Comparison of ENCODE assay signal across 17 mouse cellular contexts in the genomic region with DNA sequence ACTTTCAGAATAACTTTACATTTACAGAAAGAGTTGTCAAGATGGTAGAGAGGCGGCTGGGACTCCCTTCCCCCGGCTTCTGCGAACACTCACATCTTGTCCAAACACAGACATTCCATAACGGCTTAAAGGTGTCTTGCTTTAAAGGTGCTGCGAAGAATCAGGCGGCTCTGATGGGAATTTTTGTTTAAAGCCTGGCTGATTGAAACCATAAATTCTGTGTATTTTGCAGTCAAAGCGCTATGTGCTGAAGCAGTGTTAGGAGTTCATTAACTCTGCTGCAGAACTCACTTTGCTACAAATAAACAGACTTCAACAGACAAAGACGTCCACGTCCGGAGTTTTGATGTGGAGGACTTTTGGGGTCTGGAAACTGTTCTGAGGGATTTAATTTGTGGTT. TPM values are rescaled to one million over a fixed set of nuclear protein-coding genes. Genes with fewer than 3 reads are reported as not detected.
DNase-seq lines count a peak whose midpoint lies in the region; ATAC-seq and TF ChIP-seq lines count a peak whose summit lies in the region.
"Had no signal": no experiment of that assay in that cellular context is flagged by ENCODE, and none has a peak within 500 bp of the region (broad histone marks: within the 10 kb centered on the region; RNA-seq: fewer than 3 reads in every experiment).

No protein-coding gene starts in this region.

- no peak for DNase-seq in heart, embryonic 10.5 days (ENCODE audit: low spot score)
- DNase-seq in heart, adult 18-20 months = no peak
- peak; percentile 55 for DNase-seq in lung, embryonic 14.5 days
- DNase-seq in lung, postnatal 14 days = no peak
- DNase-seq in cerebellum, adult 11 months = no peak
- no peak for DNase-seq in frontal cortex, adult 2 months (ENCODE audit: extremely low spot score in 1 of 2, low spot score in 1 of 2)
- DNase-seq: cerebellum, postnatal 36 days; gastrocnemius, postnatal 10 days; kidney, adult 11 months; liver, embryonic 13.5 days had no signal

- H3K36me3 ChIP-seq in heart, embryonic 10.5 days = no peaks in the 10 kb centered on the region
- H3K36me3 ChIP-seq in lung, embryonic 14.5 days (ENCODE audit: insufficient read depth) = no peaks in the 10 kb centered on the region
- no peaks in the 10 kb centered on the region for H3K36me3 ChIP-seq in embryonic facial prominence, embryonic 12.5 days
- H3K36me3 ChIP-seq in limb, embryonic 12.5 days = no peaks in the 10 kb centered on the region
- H3K36me3 ChIP-seq: heart, embryonic 12.5 days; liver, embryonic 13.5 days; midbrain, embryonic 15.5 days had no signal

- H3K27ac ChIP-seq in heart, embryonic 10.5 days = peak overlapping the region; percentile 77
- H3K27ac ChIP-seq in lung, embryonic 14.5 days (ENCODE audit: low read depth) = peak overlapping the region; percentile 9; the same call in 1 of the 2 replicates
- H3K27ac ChIP-seq in embryonic facial prominence, embryonic 12.5 days = peak overlapping the region; percentile 94
- peak overlapping the region; percentile 89 for H3K27ac ChIP-seq in limb, embryonic 12.5 days
- H3K27ac ChIP-seq: liver, embryonic 13.5 days; midbrain, embryonic 15.5 days had no signal

- peaks cover 48% of the 10 kb centered on the region for H3K4me1 ChIP-seq in heart, embryonic 10.5 days
- peaks cover 11% of the 10 kb centered on the region for H3K4me1 ChIP-seq in lung, embryonic 14.5 days (ENCODE audit: insufficient read depth)
- peaks cover 35% of the 10 kb centered on the region for H3K4me1 ChIP-seq in embryonic facial prominence, embryonic 12.5 days
- H3K4me1 ChIP-seq in limb, embryonic 12.5 days (replicated peaks) = peaks cover 42% of the 10 kb centered on the region
- H3K4me1 ChIP-seq: liver, embryonic 13.5 days had no signal

- H3K27me3 ChIP-seq in heart, embryonic 10.5 days (ENCODE audit: insufficient read depth, poor library complexity, severe bottlenecking) = no peaks in the 10 kb centered on the region
- no peaks in the 10 kb centered on the region for H3K27me3 ChIP-seq in lung, embryonic 14.5 days (ENCODE audit: insufficient read depth, low read length)
- H3K27me3 ChIP-seq in embryonic facial prominence, embryonic 12.5 days = no peaks in the 10 kb centered on the region
- H3K27me3 ChIP-seq in limb, embryonic 12.5 days = no peaks in the 10 kb centered on the region
- H3K27me3 ChIP-seq: heart, embryonic 12.5 days; midbrain, embryonic 15.5 days; Patski had no signal

- peak overlapping the region; percentile 27 for H3K4me2 ChIP-seq in lung, embryonic 14.5 days
- H3K4me2 ChIP-seq in embryonic facial prominence, embryonic 12.5 days (replicated peaks) = no peak overlapping the region
- H3K4me2 ChIP-seq in limb, embryonic 12.5 days = peak overlapping the region; percentile 18; the same call in 1 of the 2 replicates
- H3K4me2 ChIP-seq: heart, embryonic 12.5 days; liver, embryonic 13.5 days; midbrain, embryonic 15.5 days had no signal

- no peak overlapping the region for H3K9ac ChIP-seq in lung, embryonic 14.5 days
- H3K9ac ChIP-seq in embryonic facial prominence, embryonic 12.5 days = no peak overlapping the region
- H3K9ac ChIP-seq in limb, embryonic 12.5 days (replicated peaks) = no peak overlapping the region
- H3K9ac ChIP-seq: heart, embryonic 12.5 days; liver, embryonic 13.5 days; midbrain, embryonic 15.5 days had no signal

- 47% methylated on average over 10 of the region's 10 CpGs for WGBS in heart, embryonic 10.5 days
- WGBS in lung, embryonic 14.5 days = 12% methylated on average over 10 of the region's 10 CpGs
- 15% methylated on average over 10 of the region's 10 CpGs for WGBS in embryonic facial prominence, embryonic 12.5 days
- WGBS in limb, embryonic 12.5 days = 18% methylated on average over 10 of the region's 10 CpGs

- no peak overlapping the region for H3K4me3 ChIP-seq in heart, embryonic 10.5 days
- no peak overlapping the region for H3K4me3 ChIP-seq in lung, embryonic 14.5 days (ENCODE audit: low read depth, low read length)
- H3K4me3 ChIP-seq in embryonic facial prominence, embryonic 12.5 days = no peak overlapping the region
- no peak overlapping the region for H3K4me3 ChIP-seq in limb, embryonic 12.5 days (replicated peaks)
- H3K4me3 ChIP-seq: heart, embryonic 12.5 days; liver, embryonic 13.5 days; midbrain, embryonic 15.5 days had no signal

- H3K9me3 ChIP-seq in heart, embryonic 10.5 days = no peaks in the 10 kb centered on the region
- H3K9me3 ChIP-seq in lung, embryonic 14.5 days (ENCODE audit: low read depth, low read length) = no peaks in the 10 kb centered on the region
- no peaks in the 10 kb centered on the region for H3K9me3 ChIP-seq in embryonic facial prominence, embryonic 12.5 days
- H3K9me3 ChIP-seq in limb, embryonic 12.5 days = no peaks in the 10 kb centered on the region
- H3K9me3 ChIP-seq: heart, embryonic 12.5 days; liver, embryonic 13.5 days; midbrain, embryonic 15.5 days had no signal

- ATAC-seq in lung, embryonic 14.5 days (ENCODE audit: insufficient read depth) = no peak; the same call in 1 of the 2 replicates
- ATAC-seq in embryonic facial prominence, embryonic 12.5 days (ENCODE audit: insufficient number of reproducible peaks, insufficient read depth, low FRiP score, low TSS enrichment) = peak; percentile 67; the same call in 1 of the 2 replicates
- ATAC-seq in limb, embryonic 12.5 days (ENCODE audit: insufficient number of reproducible peaks, insufficient read depth, low FRiP score, low TSS enrichment, low read depth) = no peak
- ATAC-seq: forebrain, embryonic 16.5 days; midbrain, embryonic 15.5 days; Patski had no signal

- no peak for TF ChIP-seq CTCF in lung, embryonic 14.5 days (IDR thresholded peaks at IDR 0.05; ENCODE audit: low read depth)

RNA-seq across cellular contexts. Expression of gene Cpa2, which starts 3.1 kb away (rescaled TPM):
- 17.8 and 29.1 TPM in 2 replicates for polyA plus RNA-seq in heart, embryonic 10.5 days (2016; fragmentation: Nextera tagmentation; extraction: Ambion mirVana)
- total RNA-seq in heart, adult 18-20 months (2021) = under 1 TPM in 1 of 2 experiments, not detected in 1; 0.25 TPM
- 7.2 and 7.8 TPM in 2 replicates for polyA plus RNA-seq in lung, embryonic 14.5 days (2014; fragmentation: Nextera tagmentation; extraction: Ambion mirVana)
- 4.2 and 7.6 TPM in 2 replicates for polyA plus RNA-seq in embryonic facial prominence, embryonic 12.5 days (2016; fragmentation: Nextera tagmentation; extraction: Ambion mirVana)
- polyA plus RNA-seq in limb, embryonic 12.5 days (2016; fragmentation: Nextera tagmentation; extraction: Ambion mirVana) = 23.7 and 28.1 TPM in 2 replicates
- polyA plus RNA-seq in frontal cortex, adult 2 months (2012; rRNA removed) = 2.7 and 4.3 TPM in 2 replicates
- polyA plus RNA-seq: Patski had no signal

RNA-seq across cellular contexts. Expression of gene Ssmem1, which starts 28.6 kb away (rescaled TPM):
- polyA plus RNA-seq in heart, embryonic 10.5 days (2016; fragmentation: Nextera tagmentation; extraction: Ambion mirVana) = 0.16 TPM in 1 of 2 replicates, not detected in the other
- total RNA-seq in heart, adult 18-20 months (2021) = under 1 TPM in 1 of 2 experiments, not detected in 1; 0.41 TPM
- polyA plus RNA-seq in lung, embryonic 14.5 days (2014; fragmentation: Nextera tagmentation; extraction: Ambion mirVana) = 0.16 and 0.49 TPM in 2 replicates
- 0.14 and 0.33 TPM in 2 replicates for polyA plus RNA-seq in embryonic facial prominence, embryonic 12.5 days (2016; fragmentation: Nextera tagmentation; extraction: Ambion mirVana)
- polyA plus RNA-seq in limb, embryonic 12.5 days (2016; fragmentation: Nextera tagmentation; extraction: Ambion mirVana) = 0.50 TPM in 1 of 2 replicates, not detected in the other
- 0.08 TPM in 1 of 2 replicates, not detected in the other for polyA plus RNA-seq in frontal cortex, adult 2 months (2012; rRNA removed)
- total RNA-seq: hematopoietic stem cell, adult 5-6 weeks had no signal
- polyA plus RNA-seq: forebrain, embryonic 16.5 days had no signal

RNA-seq across cellular contexts. Expression of gene Tmem209, which starts 28.7 kb away (rescaled TPM):
- polyA plus RNA-seq in heart, embryonic 10.5 days (2016; fragmentation: Nextera tagmentation; extraction: Ambion mirVana) = 38.2 and 41.1 TPM in 2 replicates
- total RNA-seq in heart, adult 18-20 months (2021) = 1 to 10 TPM; 8.5 to 8.6 TPM
- polyA plus RNA-seq in lung, embryonic 14.5 days (2014; fragmentation: Nextera tagmentation; extraction: Ambion mirVana) = 43.5 and 44.7 TPM in 2 replicates
- 37.8 and 38.6 TPM in 2 replicates for polyA plus RNA-seq in embryonic facial prominence, embryonic 12.5 days (2016; fragmentation: Nextera tagmentation; extraction: Ambion mirVana)
- 36.4 and 39.9 TPM in 2 replicates for polyA plus RNA-seq in limb, embryonic 12.5 days (2016; fragmentation: Nextera tagmentation; extraction: Ambion mirVana)
- 25.1 and 28.2 TPM in 2 replicates for polyA plus RNA-seq in frontal cortex, adult 2 months (2012; rRNA removed)

RNA-seq across cellular contexts. Expression of gene Cpa4, which starts 29.9 kb away (rescaled TPM):
- 1.2 and 1.7 TPM in 2 replicates for polyA plus RNA-seq in heart, embryonic 10.5 days (2016; fragmentation: Nextera tagmentation; extraction: Ambion mirVana)
- total RNA-seq in heart, adult 18-20 months (2021) = not detected
- 0.07 and 0.14 TPM in 2 replicates for polyA plus RNA-seq in lung, embryonic 14.5 days (2014; fragmentation: Nextera tagmentation; extraction: Ambion mirVana)
- 0.79 and 1.3 TPM in 2 replicates for polyA plus RNA-seq in embryonic facial prominence, embryonic 12.5 days (2016; fragmentation: Nextera tagmentation; extraction: Ambion mirVana)
- polyA plus RNA-seq in limb, embryonic 12.5 days (2016; fragmentation: Nextera tagmentation; extraction: Ambion mirVana) = 1.9 TPM in 2 replicates
- 0.19 and 0.24 TPM in 2 replicates for polyA plus RNA-seq in frontal cortex, adult 2 months (2012; rRNA removed)
- total RNA-seq: hematopoietic stem cell, adult 5-6 weeks had no signal
- polyA plus RNA-seq: Patski had no signal

Comparison
In these comparisons a context has a peak if more than half of its experiments do, and no peak if none do; other contexts are left out.
1. H3K27ac ChIP-seq: peak in every context shown above with its lines; median percentile 94 in embryonic facial prominence, embryonic 12.5 days; 89 in limb, embryonic 12.5 days; 77 in heart, embryonic 10.5 days; 9 in lung, embryonic 14.5 days.